Mouse (Mus musculus) layer of hippocampus, adult 2 months (tissue): ENCODE data around the gene Rab12. TPM values are rescaled to one million over a fixed set of nuclear protein-coding genes. Genes with fewer than 3 reads are reported as not detected.

ENCODE experiments used
- DNase-seq, 2 experiments: peaks; one replicate each; pipeline ENCODE4 v3.0.0; 2022; ENCODE audit warnings: low spot score in 2 of 2
- H3K27ac ChIP-seq: fragments of 200-600 bp; 2 replicates; pipeline ENCODE4 v1.8.1; 2022
- H3K4me3 ChIP-seq: fragments of 200-600 bp; 2 replicates; pipeline ENCODE4 v1.8.1; 2022; ENCODE audit warnings: mild to moderate bottlenecking
- CTCF ChIP-seq: fragments of 200-600 bp; conservative IDR thresholded peaks from 2 replicates; pipeline ENCODE4 v1.8.1; 2022; ENCODE audit warnings: antibody characterized with exemption, mild to moderate bottlenecking, moderate library complexity
- total RNA-seq, 2 experiments: library from RNA; stranded (reverse); gene quantifications; 2 replicates each; pipeline ENCODE4 v1.2.3; 2021

The Rab12 gene
- total RNA-seq, 2 experiments from 2014 or later, result 111 to 112 TPM

DNA sequence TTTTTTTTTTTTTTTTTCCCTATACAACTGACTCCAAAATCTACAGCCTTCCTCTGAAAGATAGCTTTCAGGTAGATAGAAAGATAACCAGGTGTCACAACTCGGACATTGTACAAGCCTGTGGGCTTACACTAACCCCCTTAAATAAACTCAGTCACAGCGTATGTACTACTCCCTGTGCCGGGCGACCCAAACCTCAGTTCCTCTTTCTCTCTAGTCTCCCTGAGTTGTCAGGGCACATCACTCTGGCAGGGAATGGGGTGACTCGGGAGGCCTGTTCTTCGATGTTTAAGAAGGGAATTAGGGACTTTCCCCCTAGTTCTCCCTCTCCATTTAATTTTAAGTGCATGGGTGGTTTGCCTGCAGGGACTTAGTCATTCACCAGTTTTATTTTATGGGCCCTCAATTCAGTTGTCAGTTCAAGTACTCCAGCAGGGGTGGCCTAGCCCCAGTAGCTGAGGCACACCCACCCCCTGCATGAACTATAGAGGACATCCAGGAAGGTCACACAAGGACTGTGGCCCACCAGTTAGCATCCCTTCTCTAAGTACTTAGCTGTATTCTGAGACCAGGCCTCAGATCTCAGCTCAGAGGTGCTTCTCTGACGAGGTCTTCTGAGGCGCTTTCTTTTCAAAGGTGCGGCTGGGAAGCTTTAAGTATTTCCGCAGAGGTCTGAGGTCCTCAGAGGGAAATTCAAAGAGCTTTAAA is 5.1 kb downstream of the Rab12 start:
- DNase-seq, result no peak
- no peak overlapping the region for H3K4me3 ChIP-seq
- H3K27ac ChIP-seq, result no peak overlapping the region
- TF ChIP-seq CTCF, result no peak

DNA sequence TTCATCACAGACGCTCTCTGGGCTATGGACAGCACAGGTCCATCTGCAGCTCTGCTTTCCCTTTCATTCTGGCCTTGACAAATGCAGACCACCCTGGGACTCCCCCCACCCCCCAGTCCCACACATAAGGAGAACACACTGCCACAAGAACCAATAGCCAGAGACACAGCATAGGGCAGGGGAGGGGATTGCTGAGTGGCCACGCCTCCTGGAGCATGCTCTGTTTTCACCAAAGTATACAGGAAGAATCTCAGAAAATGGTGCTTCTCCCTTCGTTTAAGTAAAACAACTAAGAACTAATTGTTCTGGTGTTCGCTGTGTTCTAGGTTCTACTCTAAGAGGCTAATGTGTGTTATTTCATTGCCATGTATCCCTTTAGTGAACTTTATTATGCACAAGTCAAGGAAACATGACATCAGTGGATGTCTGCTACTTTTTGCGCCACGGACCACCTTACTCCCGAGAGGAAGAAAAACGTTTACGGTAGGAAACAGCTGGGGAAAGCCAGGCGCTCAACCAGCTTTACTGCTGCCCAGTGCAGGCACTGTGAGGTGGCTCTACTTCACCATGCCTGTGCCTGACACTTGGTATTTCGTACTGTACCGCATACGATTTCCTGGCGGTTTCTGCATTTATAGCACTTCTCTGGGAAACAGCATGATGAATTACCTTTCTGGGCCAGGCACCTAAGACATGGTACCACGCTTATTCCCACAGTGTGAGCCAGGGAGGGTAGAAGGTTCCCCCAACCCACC is 7.2 kb downstream of the Rab12 start:
- TF ChIP-seq CTCF, result no peak
- DNase-seq, result no peak
- Histone ChIP-seq H3K4me3 (no peak overlapping the region), H3K27ac (0 out of 2 replicates have a peak overlapping the region, but pooled peaks have one; percentile 18)

GRCm38 (mm10) chr17:66510221-66510683 is 9.3 kb downstream of the Rab12 start:
- Histone ChIP-seq H3K27ac (peak overlapping the region; percentile 37; the same call in 1 of the 2 replicates), H3K4me3 (no peak overlapping the region)
- DNase-seq, result no peak
- TF ChIP-seq CTCF, result no peak

DNA sequence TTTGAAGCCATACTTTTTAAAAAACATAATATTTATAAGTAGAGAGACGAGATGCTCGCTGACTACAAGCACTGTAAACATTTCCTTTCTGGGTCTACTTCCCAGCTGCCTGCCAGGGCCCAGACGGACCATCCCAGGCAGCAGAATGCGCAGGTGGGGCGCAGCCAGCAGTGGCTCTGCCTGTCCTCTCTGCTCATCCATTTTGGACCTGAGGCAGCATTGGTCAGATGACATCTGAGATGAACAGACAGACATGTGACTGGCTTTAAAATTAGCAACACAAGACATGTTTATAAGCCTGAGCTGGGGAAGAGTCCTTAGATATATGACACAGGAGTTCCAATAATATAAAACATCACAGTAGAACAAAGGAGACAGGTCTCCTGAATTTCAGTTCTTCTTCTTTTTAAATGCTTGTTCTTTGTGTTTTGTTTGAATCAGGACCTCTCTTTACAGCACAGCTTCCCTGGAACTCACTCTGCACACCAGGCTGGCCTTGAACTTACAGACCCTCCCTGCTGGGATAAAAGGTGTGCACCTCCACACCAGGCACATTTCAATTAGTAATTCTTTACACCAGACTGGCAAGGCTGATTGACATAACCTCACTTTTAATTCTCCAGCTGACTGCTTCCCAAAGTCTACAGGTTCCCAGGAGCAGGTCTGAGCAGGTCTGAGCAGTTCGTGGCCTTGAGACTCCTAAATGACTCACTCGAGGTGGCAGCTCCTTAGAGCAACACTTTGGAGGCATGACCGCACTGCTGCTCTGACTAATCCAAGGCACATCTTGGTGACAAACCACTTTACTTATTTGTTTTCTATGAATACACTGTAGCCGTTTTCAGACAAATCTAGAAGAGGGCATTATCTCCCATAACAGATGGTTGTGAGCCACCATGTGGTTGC is 12.2 kb downstream of the Rab12 start:
- Histone ChIP-seq H3K27ac (no peak overlapping the region), H3K4me3 (no peak overlapping the region)
- no peak for DNase-seq
- no peak for TF ChIP-seq CTCF

DNA sequence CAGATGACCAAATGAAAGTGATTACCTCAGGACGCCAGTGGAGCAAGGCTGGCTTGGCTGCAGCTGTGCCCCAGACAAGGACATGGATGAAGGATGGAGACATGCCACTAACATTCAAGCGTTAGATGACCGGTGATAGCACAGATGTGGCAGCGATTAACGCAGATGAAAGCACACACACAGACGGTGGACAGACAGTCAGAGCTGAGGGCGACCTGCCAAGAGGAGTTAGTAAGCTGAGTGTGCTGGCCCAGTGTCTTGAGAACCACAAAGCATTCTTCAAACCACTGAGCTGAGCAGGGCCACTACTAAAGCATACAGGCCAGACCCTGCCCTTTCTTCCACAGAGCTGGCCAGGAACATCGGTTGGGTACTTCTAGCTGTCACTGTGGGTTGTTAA is 14.6 kb downstream of the Rab12 start:
- DNase-seq, result no peak
- TF ChIP-seq CTCF, result no peak

GRCm38 (mm10) chr17:66504248-66504647 is 15.3 kb downstream of the Rab12 start:
- TF ChIP-seq CTCF, result no peak
- Histone ChIP-seq H3K4me3 (no peak overlapping the region), H3K27ac (no peak overlapping the region)
- DNase-seq, result no peak

More for the DNA sequence above, 14.6 kb downstream of the Rab12 start:
- Histone ChIP-seq H3K27ac (no peak overlapping the region), H3K4me3 (no peak overlapping the region)

DNA sequence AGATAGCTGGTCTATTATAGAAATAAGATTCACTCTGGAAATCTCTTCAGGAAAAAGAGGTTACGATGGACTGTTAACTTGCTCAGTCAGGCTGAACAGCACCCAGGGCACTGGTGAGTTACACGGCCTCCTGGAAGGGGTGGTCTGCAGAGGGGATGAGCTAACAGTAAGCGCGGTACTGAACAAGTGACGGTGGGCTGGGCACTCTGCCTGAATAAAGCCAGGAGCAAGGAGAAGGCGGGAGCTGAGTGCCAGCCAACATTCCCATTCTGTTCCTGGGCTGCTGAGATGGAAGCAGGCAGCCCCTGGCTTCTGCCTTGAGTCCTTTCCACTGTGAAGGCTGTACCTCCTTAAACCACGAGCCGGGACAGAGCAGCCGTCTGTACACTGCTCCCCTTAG is 16.1 kb downstream of the Rab12 start:
- no peak for TF ChIP-seq CTCF
- H3K4me3 ChIP-seq, result no peak overlapping the region
- no peak for DNase-seq
- H3K27ac ChIP-seq, result no peak overlapping the region

DNA sequence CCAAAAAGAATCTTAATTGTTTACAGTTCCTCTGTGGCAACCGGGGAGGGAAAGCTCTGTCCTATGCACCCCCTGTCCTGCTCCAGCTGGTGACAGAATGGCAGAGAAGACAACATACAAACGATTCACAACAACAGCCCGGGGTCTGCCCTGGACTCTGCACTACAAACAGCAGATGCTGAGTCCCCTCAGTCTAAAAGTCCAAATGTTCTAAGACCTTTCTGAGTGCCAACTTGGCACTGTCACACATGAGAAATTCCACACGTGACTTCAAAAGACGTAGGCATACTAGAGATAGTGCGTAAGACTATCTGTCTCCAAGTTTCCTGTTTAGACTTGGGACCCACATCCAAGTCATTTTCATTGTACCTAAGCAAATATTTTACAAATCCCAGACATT is 16.7 kb downstream of the Rab12 start:
- no peak overlapping the region for H3K4me3 ChIP-seq
- H3K27ac ChIP-seq, result no peak overlapping the region
- no peak for DNase-seq
- no peak for TF ChIP-seq CTCF

- Histone ChIP-seq H3K27ac (no peak overlapping the region), H3K4me3 (no peak overlapping the region)
- TF ChIP-seq CTCF, result no peak
- DNase-seq, result no peak
Observed at GRCm38 (mm10) chr17:66498598-66498997, 20.9 kb downstream of the Rab12 start.

DNA sequence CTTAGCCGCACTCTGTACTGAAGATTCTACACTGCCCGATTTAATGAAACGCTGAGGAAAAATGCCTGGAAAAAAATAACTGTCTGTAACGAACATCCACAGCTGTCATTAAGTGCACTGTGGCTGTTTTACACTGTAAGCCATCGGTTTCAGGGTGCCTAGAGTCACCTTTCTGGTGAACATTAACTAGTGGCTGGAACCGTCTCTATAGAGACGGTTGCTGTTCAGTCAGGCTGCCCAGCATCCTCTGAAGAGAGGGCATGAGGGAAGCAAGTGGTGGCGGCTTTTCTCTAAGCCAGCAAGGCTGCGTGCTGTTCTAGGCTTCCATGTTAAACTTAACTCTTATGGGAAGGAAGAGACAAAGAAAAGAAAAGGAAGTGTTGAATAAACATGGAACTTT is 22.9 kb downstream of the Rab12 start:
- DNase-seq, result no peak
- H3K27ac ChIP-seq, result no peak overlapping the region
- H3K4me3 ChIP-seq, result no peak overlapping the region
- TF ChIP-seq CTCF, result no peak

DNA sequence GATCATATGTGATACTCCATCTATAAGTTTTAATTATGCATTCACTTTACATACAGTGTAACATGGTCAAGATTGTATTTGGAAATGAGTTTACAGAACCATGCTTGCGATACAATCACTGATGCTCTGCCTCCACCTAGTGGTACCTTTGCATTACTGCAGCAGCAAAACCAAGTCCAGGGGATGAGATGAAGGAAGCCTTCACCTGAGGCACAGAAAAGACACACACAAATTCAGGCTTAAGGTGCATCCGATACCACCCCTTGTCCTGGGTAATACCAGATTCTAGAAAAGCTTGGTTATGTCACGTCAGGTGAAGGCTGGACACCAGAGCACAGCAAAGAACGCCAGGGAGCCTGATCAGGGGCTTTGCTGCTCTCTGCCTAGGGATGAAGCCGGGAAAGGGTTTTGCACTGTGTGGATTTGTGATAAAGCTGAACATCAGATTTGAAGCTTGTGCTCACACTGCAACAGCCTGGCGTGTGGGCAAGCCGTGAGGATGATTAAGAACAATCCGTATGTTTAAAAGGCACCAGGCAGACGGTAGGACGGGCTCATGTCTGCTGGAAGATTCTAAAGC is 29.4 kb downstream of the Rab12 start:
- peak; percentile 64 to 84 for DNase-seq
- Histone ChIP-seq H3K4me3 (no peak overlapping the region), H3K27ac (peak overlapping the region; percentile 68; the same call in 1 of the 2 replicates)
- peak; percentile 99 for TF ChIP-seq CTCF

GRCm38 (mm10) chr17:66486576-66486975 is 33.0 kb downstream of the Rab12 start:
- TF ChIP-seq CTCF, result no peak
- H3K4me3 ChIP-seq, result no peak overlapping the region
- no peak overlapping the region for H3K27ac ChIP-seq
- no peak for DNase-seq
